Mouse (Mus musculus) CH12.LX (cell line): ENCODE results near the gene Kcnj4. TPM values are rescaled to one million over a fixed set of nuclear protein-coding genes. Genes with fewer than 3 reads are reported as not detected.
A peak's percentile ranks its signal among the peaks of the same experiment; 100 is the strongest.

Experiments used
- DNase-seq: peaks from one replicate; pipeline ENCODE4 v3.0.0-alpha.2; 2013; ENCODE audit errors: extremely low read depth
- H3K27ac ChIP-seq: 2 replicates; pipeline ENCODE4 v1.5.1; 2012; ENCODE audit warnings: low read depth, mild to moderate bottlenecking, control low read depth, moderate library complexity; ENCODE audit not compliant: insufficient read depth
- H3K27me3 ChIP-seq: replicated peaks from 2 replicates; pipeline ENCODE3; 2012; ENCODE audit warnings: inconsistent platforms
- H3K36me3 ChIP-seq, 2 experiments: replicated peaks in 1 of 2; 2 replicates each; pipeline versions ENCODE3 to v1.6.1; 2012; ENCODE audit warnings: inconsistent platforms in 1 of 2, low read length in 1 of 2, mild to moderate bottlenecking in 1 of 2, mixed read lengths in 1 of 2, moderate library complexity in 1 of 2; ENCODE audit not compliant: control insufficient read depth in 1 of 2, insufficient read depth in 1 of 2
- H3K4me1 ChIP-seq, 2 experiments: 2 replicates each; pipeline ENCODE4 v1.6.1; 2012; ENCODE audit warnings: inconsistent platforms in 1 of 2, moderate library complexity in 1 of 2; ENCODE audit not compliant: insufficient read depth in 2 of 2, control insufficient read depth in 1 of 2
- H3K4me2 ChIP-seq: 2 replicates; pipeline ENCODE4 v1.6.1; 2012; ENCODE audit warnings: low read depth, mild to moderate bottlenecking, control low read depth; ENCODE audit not compliant: poor library complexity, insufficient read depth, severe bottlenecking
- H3K4me3 ChIP-seq, 3 experiments: fragments of 150-350 bp in 1 of 3; sonication (generic) in 1 of 3; replicated peaks in 1 of 3; 2 replicates each; pipeline versions ENCODE3 to v1.5.1; 2011 to 2012; ENCODE audit warnings: low read depth in 2 of 3, low read length in 2 of 3, mild to moderate bottlenecking in 2 of 3, moderate library complexity in 2 of 3, control low read depth in 1 of 3, improper control_type of control experiment in 1 of 3, inconsistent platforms in 1 of 3, mixed read lengths in 1 of 3; ENCODE audit not compliant: poor library complexity in 1 of 3
- H3K79me2 ChIP-seq: replicated peaks from 2 replicates; pipeline ENCODE4 v1.6.1; 2012; ENCODE audit warnings: mild to moderate bottlenecking, moderate library complexity; ENCODE audit not compliant: control insufficient read depth, poor library complexity, insufficient read depth, severe bottlenecking; ENCODE audit errors: extremely low read depth
- H3K9ac ChIP-seq: 2 replicates; pipeline ENCODE4 v1.6.1; 2012; ENCODE audit warnings: low read depth, mild to moderate bottlenecking, control low read depth, moderate library complexity; ENCODE audit not compliant: insufficient read depth
- H3K9me3 ChIP-seq: replicated peaks from 2 replicates; pipeline ENCODE3; 2012; ENCODE audit warnings: low read length, inconsistent platforms, mixed read lengths
- BHLHE40 ChIP-seq: IDR thresholded peaks from 2 replicates; pipeline ENCODE4 v1.6.1; 2011; ENCODE audit warnings: mild to moderate bottlenecking, low read depth, low read length, improper control_type of control experiment
- CHD1 ChIP-seq: IDR thresholded peaks from 2 replicates; pipeline ENCODE4 v1.6.1; 2012; ENCODE audit warnings: low read depth, low read length, improper control_type of control experiment, inconsistent platforms
- CHD2 ChIP-seq: IDR thresholded peaks from 2 replicates; pipeline ENCODE4 v1.6.1; 2011; ENCODE audit warnings: low read length, improper control_type of control experiment
- CTCF ChIP-seq, 2 experiments: IDR thresholded peaks in 1 of 2; conservative IDR thresholded peaks in 1 of 2; 2 replicates each; pipeline ENCODE4 v1.5.1; 2011 to 2012; ENCODE audit warnings: low read depth in 2 of 2, low read length in 2 of 2, improper control_type of control experiment in 1 of 2, inconsistent platforms in 1 of 2, mild to moderate bottlenecking in 1 of 2, moderate library complexity in 1 of 2
- ELF1 ChIP-seq: IDR thresholded peaks from 2 replicates; pipeline ENCODE4 v1.6.1; 2014; ENCODE audit warnings: low read depth, mild to moderate bottlenecking, inconsistent platforms, low read length, improper control_type of control experiment
- ETS1 ChIP-seq: conservative IDR thresholded peaks from 2 replicates; pipeline ENCODE4 v1.6.1; 2012; ENCODE audit warnings: low read depth, mild to moderate bottlenecking, inconsistent platforms, low read length, improper control_type of control experiment, moderate library complexity
- GABPA ChIP-seq: IDR thresholded peaks from 2 replicates; pipeline ENCODE4 v1.6.1; 2012; ENCODE audit warnings: low read depth, low read length, improper control_type of control experiment, inconsistent platforms; ENCODE audit not compliant: insufficient replicate concordance
- HCFC1 ChIP-seq: IDR thresholded peaks from 2 replicates; pipeline ENCODE4 v1.6.1; 2012; ENCODE audit warnings: low read depth, mild to moderate bottlenecking, inconsistent platforms, low read length, improper control_type of control experiment
- IRF4 ChIP-seq: IDR thresholded peaks from 2 replicates; pipeline ENCODE4 v1.6.1; 2014; ENCODE audit warnings: low read depth, mild to moderate bottlenecking, inconsistent platforms, low read length, improper control_type of control experiment
- MAFK ChIP-seq: IDR thresholded peaks from 2 replicates; pipeline ENCODE4 v1.6.1; 2011; ENCODE audit warnings: low read length, improper control_type of control experiment; ENCODE audit not compliant: insufficient replicate concordance
- MAX ChIP-seq: IDR thresholded peaks from 2 replicates; pipeline ENCODE4 v1.6.1; 2011; ENCODE audit warnings: low read length, improper control_type of control experiment
- MAZ ChIP-seq: IDR thresholded peaks from 2 replicates; pipeline ENCODE4 v1.6.1; 2012; ENCODE audit warnings: low read depth, mild to moderate bottlenecking, inconsistent platforms, low read length, improper control_type of control experiment, moderate library complexity
- MEF2A ChIP-seq: IDR thresholded peaks from 2 replicates; pipeline ENCODE4 v1.6.1; 2014; ENCODE audit warnings: low read depth, mild to moderate bottlenecking, inconsistent platforms, low read length, improper control_type of control experiment, borderline replicate concordance
- MXI1 ChIP-seq: IDR thresholded peaks from 2 replicates; pipeline ENCODE4 v1.6.1; 2011; ENCODE audit warnings: mild to moderate bottlenecking, low read depth, low read length, improper control_type of control experiment
- MYC ChIP-seq: IDR thresholded peaks from 2 replicates; pipeline ENCODE4 v1.6.1; 2011; ENCODE audit warnings: low read depth, mild to moderate bottlenecking, improper control_type of control experiment, low read length
- NELFE ChIP-seq: IDR thresholded peaks from 2 replicates; pipeline ENCODE4 v1.6.1; 2011; ENCODE audit warnings: low read depth, low read length, improper control_type of control experiment
- NRF1 ChIP-seq: IDR thresholded peaks from 2 replicates; pipeline ENCODE4 v1.6.1; 2014; ENCODE audit warnings: low read depth, mild to moderate bottlenecking, inconsistent platforms, low read length, improper control_type of control experiment, moderate library complexity
- POLR2A ChIP-seq: IDR thresholded peaks from 2 replicates; pipeline ENCODE4 v1.6.1; 2011; ENCODE audit warnings: low read depth, mild to moderate bottlenecking, improper control_type of control experiment, low read length
- POLR2AphosphoS2 ChIP-seq: IDR thresholded peaks from 2 replicates; pipeline ENCODE4 v1.6.1; 2011; ENCODE audit warnings: low read depth, low read length, improper control_type of control experiment
- RCOR1 ChIP-seq: conservative IDR thresholded peaks from 2 replicates; pipeline ENCODE4 v1.6.1; 2012; ENCODE audit warnings: low read depth, mild to moderate bottlenecking, inconsistent platforms, low read length, improper control_type of control experiment
- SIN3A ChIP-seq: IDR thresholded peaks from 2 replicates; pipeline ENCODE4 v1.6.1; 2012; ENCODE audit warnings: low read length, improper control_type of control experiment, inconsistent platforms
- SMC3 ChIP-seq: IDR thresholded peaks from 2 replicates; pipeline ENCODE4 v1.6.1; 2011; ENCODE audit warnings: low read depth, low read length, improper control_type of control experiment
- TBP ChIP-seq: conservative IDR thresholded peaks from 2 replicates; pipeline ENCODE4 v1.6.1; 2011; ENCODE audit warnings: low read depth, low read length, improper control_type of control experiment
- TCF12 ChIP-seq: IDR thresholded peaks from 2 replicates; pipeline ENCODE4 v1.6.1; 2014; ENCODE audit warnings: low read depth, mild to moderate bottlenecking, inconsistent platforms, low read length, improper control_type of control experiment
- UBTF ChIP-seq: IDR thresholded peaks from 2 replicates; pipeline ENCODE4 v1.6.1; 2012; ENCODE audit warnings: low read depth, mild to moderate bottlenecking, inconsistent platforms, low read length, improper control_type of control experiment, moderate library complexity
- USF1 ChIP-seq: IDR thresholded peaks from 2 replicates; pipeline ENCODE4 v1.6.1; 2014; ENCODE audit warnings: low read depth, mild to moderate bottlenecking, inconsistent platforms, low read length, improper control_type of control experiment
- USF2 ChIP-seq: conservative IDR thresholded peaks from 2 replicates; pipeline ENCODE4 v1.6.1; 2011; ENCODE audit warnings: low read depth, low read length, improper control_type of control experiment
- ZC3H11A ChIP-seq: IDR thresholded peaks from 2 replicates; pipeline ENCODE4 v1.6.1; 2012; ENCODE audit warnings: low read depth, mild to moderate bottlenecking, inconsistent platforms, low read length, improper control_type of control experiment
- ZNF384 ChIP-seq: IDR thresholded peaks from 2 replicates; pipeline ENCODE4 v1.6.1; 2012; ENCODE audit warnings: low read depth, low read length, improper control_type of control experiment, inconsistent platforms
- dilution Hi-C: fragments of 300-500 bp; cut with MboI; formaldehyde crosslinking; loops from 2 replicates; pipeline ENCODE4 v1.14.3; 2020; ENCODE audit warnings: low sequenced_read_pairs; ENCODE audit not compliant: extremely low pct_unique_long_range_greater_than_20kb, extremely low pct_ligation_motif_present
- in situ Hi-C: fragments of 300-500 bp; cut with MboI; formaldehyde crosslinking; loops from 3 replicates; pipeline ENCODE4 v1.14.3; 2019; ENCODE audit warnings: low sequenced_read_pairs, low pct_ligation_motif_present, low pct_unique_long_range_greater_than_20kb, mixed read lengths
- polyA plus RNA-seq: library from polyadenylated mRNA; unstranded; fragments of >175 nt; gene quantifications from 2 replicates; pipeline ENCODE4 v1.2.1, GENCODE M21; 2012; ENCODE audit warnings: low read depth; ENCODE audit not compliant: insufficient read length
- total RNA-seq, 2 experiments: library from RNA; depleted of rRNA; stranded (reverse); fragments of 300-350 nt in 1 of 2; fragments of >200 nt in 1 of 2; gene quantifications; 2 replicates each; pipeline ENCODE4 v1.2.3; 2012 to 2014

The Kcnj4 gene
- total and polyA plus RNA-seq, 3 experiments = not detected

- no peaks in the 10 kb centered on the region for H3K79me2 ChIP-seq
- TF ChIP-seq MAZ (no peak), ELF1 (no peak), TBP (no peak), GABPA (no peak), MAX (no peak), SMC3 (no peak), RCOR1 (no peak), MEF2A (no peak), POLR2AphosphoS2 (no peak), CTCF (conservative IDR thresholded peaks at IDR 0.05 in 1 of 2, IDR thresholded peaks at IDR 0.05 in 1 of 2; ENCODE audit: low read depth in 2 of 2, low read length in 2 of 2) (no peak), POLR2A (no peak), HCFC1 (no peak), IRF4 (no peak), MYC (no peak), UBTF (no peak), BHLHE40 (no peak)
- H3K4me3 ChIP-seq = no peak overlapping the region
- no peak overlapping the region for H3K9ac ChIP-seq
- no peaks in the 10 kb centered on the region for H3K36me3 ChIP-seq
- no peak overlapping the region for H3K27ac ChIP-seq
- peaks cover 54% of the 10 kb centered on the region for H3K27me3 ChIP-seq
- in situ Hi-C loops (no loop called here), dilution Hi-C loops (no loop called here)
- no peak overlapping the region for H3K4me2 ChIP-seq
- H3K4me1 ChIP-seq = peaks cover 8 to 16% of the 10 kb centered on the region in 2 experiments
- DNase-seq = no peak
- H3K9me3 ChIP-seq = peaks cover 4% of the 10 kb centered on the region
Observed at GRCm38 (mm10) chr15:79517710-79518109, 12.7 kb upstream of the Kcnj4 start.

DNA sequence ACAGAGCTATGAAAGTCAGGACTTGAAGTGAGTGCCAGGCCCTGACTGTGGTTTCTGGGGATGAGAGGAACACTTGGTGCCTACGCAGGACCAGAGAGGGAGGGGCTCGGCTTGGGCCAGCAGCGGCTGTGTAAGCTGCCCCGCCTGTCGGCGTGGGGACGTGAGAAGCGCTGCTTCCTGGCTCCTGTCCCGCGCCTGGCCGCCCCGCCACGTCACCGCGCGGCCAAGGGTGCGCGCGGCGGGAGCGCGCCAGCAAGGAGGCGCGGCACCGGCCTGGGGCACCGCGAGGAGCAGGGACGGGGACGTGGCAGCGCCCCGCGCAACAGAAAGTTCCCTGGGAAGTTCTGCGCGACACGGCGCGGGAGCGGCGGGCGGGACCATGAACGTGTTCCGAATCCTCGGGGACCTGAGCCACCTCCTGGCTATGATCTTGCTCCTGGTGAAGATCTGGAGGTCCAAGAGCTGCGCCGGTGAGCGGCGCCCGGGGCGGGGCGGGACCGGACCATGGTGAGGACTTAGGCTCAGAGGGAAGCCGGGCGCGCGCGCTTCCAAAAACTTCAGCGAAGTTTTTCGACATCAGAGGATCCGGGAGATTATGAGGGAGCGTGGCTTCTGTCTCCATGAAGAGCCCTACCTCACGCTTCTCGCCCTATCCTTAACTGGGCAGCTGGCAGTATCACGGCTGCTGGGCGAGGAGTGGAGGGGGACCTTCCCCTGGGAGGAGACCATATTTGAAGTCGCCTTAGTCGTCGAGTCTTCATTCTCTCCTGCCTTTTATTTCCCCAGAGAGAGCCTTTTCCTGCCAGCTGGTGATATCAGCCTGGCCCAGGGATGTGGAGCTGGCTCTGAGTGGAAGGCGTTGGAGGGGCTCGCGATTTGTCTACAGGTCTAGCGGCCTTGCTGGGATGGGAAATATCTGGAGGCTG, 11.4 kb upstream of the Kcnj4 start, which contains the start of gene Kdelr3:
TSS of gene Kdelr3 (plus strand) at position 241 of the 926 bp plus-strand sequence.
- H3K79me2 ChIP-seq = no peaks in the 10 kb centered on the region
- H3K4me1 ChIP-seq = peaks cover 8 to 16% of the 10 kb centered on the region in 2 experiments
- H3K27me3 ChIP-seq = peaks cover 67% of the 10 kb centered on the region
- peak within 1 kb of the TSS; percentile 12; the same call in 1 of the 2 replicates for H3K9ac ChIP-seq
- dilution Hi-C loops (no loop called here), in situ Hi-C loops (no loop called here)
- H3K4me2 ChIP-seq = peak within 1 kb of the TSS; percentile 26; the same call in 1 of the 2 replicates
- H3K36me3 ChIP-seq = no peaks in the 10 kb centered on the region
- peaks cover 4% of the 10 kb centered on the region for H3K9me3 ChIP-seq
- DNase-seq = no peak
- peak within 1 kb of the TSS; percentile 25 to 55 (median 26) for H3K4me3 ChIP-seq
- H3K27ac ChIP-seq = no peak within 1 kb of the TSS
- TF ChIP-seq USF2 (no peak), CHD1 (no peak), SMC3 (no peak), ETS1 (no peak), BHLHE40 (no peak), IRF4 (no peak), NRF1 (peak; percentile 44; the same call in 1 of the 2 replicates), GABPA (no peak), POLR2AphosphoS2 (no peak), MXI1 (peak; percentile 44; the same call in 1 of the 2 replicates), NELFE (peak; percentile 45; the same call in 1 of the 2 replicates), USF1 (no peak), ZC3H11A (no peak), CHD2 (no peak), ELF1 (peak; percentile 58; the same call in 1 of the 2 replicates), HCFC1 (no peak), MAZ (no peak), SIN3A (no peak), MAFK (no peak), RCOR1 (no peak), MYC (no peak), ZNF384 (no peak), CTCF (conservative IDR thresholded peaks at IDR 0.05 in 1 of 2, IDR thresholded peaks at IDR 0.05 in 1 of 2; ENCODE audit: low read depth in 2 of 2, low read length in 2 of 2) (no peak), UBTF (no peak), TCF12 (no peak)
